Mouse (Mus musculus): ENCODE data around the gene Olfr550.

The Olfr550 gene

DNA sequence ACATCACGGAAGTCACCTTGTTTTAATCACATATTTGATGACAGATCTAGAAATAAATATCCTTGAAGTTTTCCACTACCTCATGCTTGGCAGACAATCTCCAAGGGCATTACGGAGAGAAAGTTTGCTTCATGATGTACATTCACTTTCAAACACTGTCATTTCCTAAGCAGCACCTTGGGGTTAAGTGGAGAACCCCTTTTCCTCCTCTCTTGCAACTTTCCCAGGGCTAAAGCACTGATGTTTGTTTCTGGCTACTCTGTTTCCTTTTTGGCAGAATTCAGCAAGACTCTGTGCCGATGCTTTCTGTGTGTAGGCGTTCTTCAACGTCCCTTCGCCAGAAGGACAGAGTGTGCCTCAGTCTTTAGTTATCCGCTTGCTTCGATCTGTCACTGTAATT lies at the start of gene Olfr550:
Gene Olfr550, plus strand, starts transcription at position 301 of the 400 bp plus-strand sequence.
- TF ChIP-seq GATA4 (IDR thresholded peaks at IDR 0.05; ENCODE audit: insufficient replicate concordance, low read length), result no peak

DNA sequence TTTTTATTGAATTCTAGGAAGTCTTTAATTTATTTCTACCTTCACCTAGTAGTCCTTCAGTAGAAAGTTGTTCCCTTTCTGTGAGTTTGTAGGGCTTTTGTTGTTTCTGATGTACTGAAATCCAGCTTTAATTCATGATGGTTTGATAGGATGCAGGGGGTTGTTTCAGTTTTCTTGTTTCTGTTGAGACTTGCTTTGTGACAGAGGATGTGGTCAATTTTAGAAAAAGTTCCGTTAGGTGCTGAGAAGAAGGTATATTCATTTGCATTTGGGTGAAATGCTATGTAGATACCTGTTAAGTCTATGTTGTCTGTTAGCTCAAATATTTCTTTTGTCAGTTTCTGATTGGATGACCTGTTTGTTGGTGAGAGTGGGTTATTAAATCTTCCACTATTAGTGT lies 42.2 kb upstream of the Olfr550 start:
- no peak for TF ChIP-seq GATA4 (IDR thresholded peaks at IDR 0.05; ENCODE audit: insufficient replicate concordance, low read length)

DNA sequence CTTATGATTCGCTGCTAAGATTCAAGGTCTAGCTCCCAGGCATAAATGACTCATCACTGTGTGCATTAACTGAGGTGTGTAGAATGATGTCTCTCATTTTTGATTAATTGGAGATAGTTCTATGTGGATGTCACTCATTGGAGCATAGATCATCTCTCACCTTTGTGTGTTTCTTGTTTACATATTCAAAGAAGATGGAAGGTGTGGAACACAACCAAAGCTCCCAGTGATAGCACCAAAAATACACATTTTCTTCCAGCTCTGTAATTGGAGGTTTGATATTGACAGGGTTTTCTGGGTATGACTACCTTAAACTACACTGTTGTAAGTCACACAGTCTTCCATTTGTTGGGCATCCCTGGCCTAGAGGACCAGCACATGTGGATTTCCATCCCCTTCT lies 36.8 kb upstream of the Olfr550 start, which contains the start of gene Olfr547:
Gene Olfr547, plus strand, starts transcription at position 301 of the 400 bp plus-strand sequence.
- TF ChIP-seq GATA4 (IDR thresholded peaks at IDR 0.05; ENCODE audit: insufficient replicate concordance, low read length), result no peak

DNA sequence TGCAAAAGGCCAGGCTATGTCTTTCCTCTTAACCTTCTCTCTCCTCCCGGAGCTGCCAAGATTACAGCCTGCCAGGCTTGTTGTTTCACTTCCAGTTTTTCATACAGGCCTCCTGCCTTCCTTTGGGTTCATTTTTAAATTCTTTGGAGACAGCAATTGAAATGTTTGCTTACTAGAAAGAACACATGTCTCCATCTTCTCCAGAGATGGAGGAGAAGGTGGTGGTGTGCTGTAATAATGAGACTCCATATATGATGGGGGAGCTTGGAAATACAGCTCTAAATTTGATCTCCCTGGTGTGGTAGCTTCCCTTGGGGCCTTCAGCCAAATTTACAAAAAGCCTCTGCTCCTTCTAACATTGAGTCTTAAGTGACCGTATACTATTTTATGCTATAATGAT lies 30.6 kb upstream of the Olfr550 start, which contains the start of gene Olfr548-ps1:
Gene Olfr548-ps1, plus strand, starts transcription at position 301 of the 400 bp plus-strand sequence.
- TF ChIP-seq GATA4 (IDR thresholded peaks at IDR 0.05; ENCODE audit: insufficient replicate concordance, low read length), result no peak

GRCm38 (mm10) chr7:102541251-102541650 lies 30.0 kb upstream of the Olfr550 start:
- TF ChIP-seq GATA4 (IDR thresholded peaks at IDR 0.05; ENCODE audit: insufficient replicate concordance, low read length), result no peak

GRCm38 (mm10) chr7:102549570-102549969 lies 21.7 kb upstream of the Olfr550 start, which contains the start of gene Olfr549:
Olfr549 (plus strand) TSS chr7:102549870.
- TF ChIP-seq GATA4 (IDR thresholded peaks at IDR 0.05; ENCODE audit: insufficient replicate concordance, low read length), result no peak

GRCm38 (mm10) chr7:102553279-102553678 lies 18.0 kb upstream of the Olfr550 start:
- no peak for TF ChIP-seq GATA4 (IDR thresholded peaks at IDR 0.05; ENCODE audit: insufficient replicate concordance, low read length)

- no peak; the same call in 1 of the 2 replicates for TF ChIP-seq GATA4 (IDR thresholded peaks at IDR 0.05; ENCODE audit: insufficient replicate concordance, low read length)
Measured at GRCm38 (mm10) chr7:102564999-102565997, 5.9 kb upstream of the Olfr550 start, which contains the start of gene Trim21. Trim21 (minus strand) TSS chr7:102565486.

DNA sequence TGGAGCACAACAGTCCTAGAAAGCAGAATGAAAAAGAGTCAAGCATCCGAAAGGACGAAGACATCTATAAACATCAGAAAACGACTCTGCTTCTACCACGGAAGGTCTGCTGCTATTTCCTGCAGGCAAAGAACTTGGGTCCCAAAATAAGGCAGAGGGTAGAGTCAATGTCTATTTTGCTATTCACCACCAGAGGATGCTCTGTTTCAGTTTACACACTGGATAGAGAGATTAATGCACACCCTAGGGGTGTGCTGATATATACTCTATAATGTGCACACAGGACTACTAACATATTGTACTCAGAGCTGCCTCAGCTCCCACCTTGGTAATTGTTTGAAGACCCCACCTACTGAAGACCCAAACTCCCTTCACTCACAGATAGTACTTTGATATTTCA lies 5.0 kb upstream of the Olfr550 start:
- no peak for TF ChIP-seq GATA4 (IDR thresholded peaks at IDR 0.05; ENCODE audit: insufficient replicate concordance, low read length)

- no peak for TF ChIP-seq GATA4 (IDR thresholded peaks at IDR 0.05; ENCODE audit: insufficient replicate concordance, low read length)
Measured at GRCm38 (mm10) chr7:102573174-102573830, 2.1 kb downstream of the Olfr550 start.

DNA sequence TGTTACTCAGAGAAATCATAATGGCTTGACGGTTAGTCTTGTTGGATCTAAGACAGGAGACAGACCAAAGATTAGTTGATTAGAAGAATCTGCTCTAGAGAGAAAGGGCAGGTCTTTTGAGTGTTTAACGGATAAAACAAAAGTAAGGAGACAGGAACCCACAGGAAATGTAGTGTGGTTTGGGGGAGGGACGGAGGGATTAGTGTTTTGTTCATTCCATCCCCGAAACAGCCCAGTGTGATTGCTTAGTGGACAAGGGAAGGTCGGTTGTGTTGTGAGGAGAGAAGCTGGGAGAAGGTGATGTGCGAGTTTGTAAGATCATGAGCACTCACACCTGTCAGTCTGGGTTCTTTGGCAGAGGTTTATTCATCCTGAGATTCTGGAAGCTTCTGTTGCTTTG lies 4.8 kb downstream of the Olfr550 start:
- no peak for TF ChIP-seq GATA4 (IDR thresholded peaks at IDR 0.05; ENCODE audit: insufficient replicate concordance, low read length)

DNA sequence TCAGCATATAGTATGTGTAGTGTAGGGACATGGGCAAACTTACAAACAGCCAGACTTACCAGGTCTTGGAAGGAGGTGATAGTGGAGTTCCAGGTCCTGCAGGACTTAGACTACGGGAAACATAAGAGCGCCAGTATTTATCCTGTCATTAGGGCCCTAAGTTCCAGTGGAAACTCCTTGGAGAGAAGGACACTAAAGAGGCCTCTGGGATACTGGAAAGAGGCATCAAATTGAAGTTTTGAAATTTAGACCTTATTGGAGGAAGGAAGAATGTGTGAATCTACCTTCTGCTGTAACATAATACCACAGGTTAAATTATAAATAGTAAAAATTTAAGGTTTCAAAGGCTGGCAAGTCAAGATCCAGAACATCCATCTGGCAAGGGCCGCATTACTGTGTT lies 20.5 kb downstream of the Olfr550 start, which contains the start of gene Olfr551:
Gene Olfr551, minus strand, starts transcription at position 101 of the 400 bp plus-strand sequence.
- TF ChIP-seq GATA4 (IDR thresholded peaks at IDR 0.05; ENCODE audit: insufficient replicate concordance, low read length), result no peak

DNA sequence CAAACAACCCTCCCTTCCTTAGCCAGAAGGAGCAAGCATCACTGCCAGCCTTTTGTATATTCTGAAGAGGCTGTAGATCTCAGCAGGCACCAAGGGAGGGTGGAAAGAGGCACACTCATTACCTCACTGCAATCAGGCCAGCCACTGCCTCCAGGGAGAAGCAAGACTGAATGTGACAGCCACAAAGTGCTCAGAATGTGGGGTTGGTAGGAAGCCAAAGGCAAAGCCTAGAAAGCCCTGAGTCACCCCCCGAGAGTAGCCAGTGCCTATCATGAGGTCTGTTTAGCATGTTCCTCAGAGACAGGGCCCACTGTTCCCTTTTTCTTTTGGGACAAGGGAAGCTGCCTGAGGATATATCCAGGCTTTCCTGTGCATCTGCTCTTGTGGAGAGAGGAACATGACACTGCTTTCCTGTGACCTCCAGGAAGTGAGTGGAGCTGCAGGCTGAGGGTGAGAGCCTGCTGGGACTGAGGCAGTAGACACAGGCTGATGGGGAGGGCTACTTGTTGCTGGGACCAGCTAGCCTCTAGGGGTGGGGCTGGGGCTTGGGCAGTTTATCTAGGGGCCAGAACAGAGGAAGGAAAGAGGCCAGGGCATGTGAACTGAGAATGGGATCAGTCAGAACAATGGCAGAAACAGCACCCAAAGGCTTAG lies 26.3 kb downstream of the Olfr550 start, which contains the start of gene Olfr552:
Gene Olfr552, plus strand, starts transcription at position 393 of the 654 bp plus-strand sequence.
- TF ChIP-seq GATA4 (IDR thresholded peaks at IDR 0.05; ENCODE audit: insufficient replicate concordance, low read length), result no peak

DNA sequence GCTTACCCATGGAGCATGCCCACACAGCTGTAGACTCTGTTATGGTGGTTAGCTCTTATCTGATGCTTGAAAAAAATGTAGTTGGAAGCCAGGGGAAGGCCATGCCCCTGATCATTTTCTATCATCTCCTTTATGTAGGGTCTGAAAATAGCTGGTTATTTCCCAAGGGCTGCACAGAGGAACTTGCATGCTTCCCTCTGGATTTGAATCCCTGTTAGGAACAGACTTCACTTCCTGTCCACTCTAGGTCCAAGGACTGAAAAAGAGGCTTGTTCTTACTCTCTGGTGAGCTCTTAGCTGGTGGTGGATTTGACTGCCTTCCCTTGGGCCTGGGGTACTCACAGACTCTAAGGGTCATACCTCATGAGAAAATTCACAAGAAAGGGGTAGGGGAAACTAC lies 46.9 kb downstream of the Olfr550 start, which contains the start of gene Olfr553:
Gene Olfr553, minus strand, starts transcription at position 101 of the 400 bp plus-strand sequence.
- no peak for TF ChIP-seq GATA4 (IDR thresholded peaks at IDR 0.05; ENCODE audit: insufficient replicate concordance, low read length)

GRCm38 (mm10) chr7:102619608-102620007 lies 48.4 kb downstream of the Olfr550 start:
- TF ChIP-seq GATA4 (IDR thresholded peaks at IDR 0.05; ENCODE audit: insufficient replicate concordance, low read length), result no peak

Measured in liver, adult (tissue).